Mouse (Mus musculus) MEL-GATA-1-ER (cell line): Measurements from ENCODE around the gene Exoc5.
"Not testable (repeated sequence)": the region's sequence is repeated elsewhere in the genome, so short reads cannot be mapped to it uniquely, and the experiment has no call there.

ENCODE experiments used
- DNase-seq: peaks from one replicate; pipeline ENCODE4 v3.0.0-alpha.2; 2012; ENCODE audit warnings: low read depth; ENCODE audit errors: extremely low read depth

Exoc5 gene

GRCm38 (mm10) chr14:49066274-49066823, at the start of gene Exoc5:
TSS of gene Exoc5 (minus strand) at chr14:49066653.
- DNase-seq: peak; percentile 94

- DNase-seq: not testable (repeated sequence)
These were observed 25.3 kb upstream of the Exoc5 start for GRCm38 (mm10) chr14:49091755-49092154.

GRCm38 (mm10) chr14:49091277-49091676, 24.8 kb upstream of the Exoc5 start:
- no peak for DNase-seq

- no peak for DNase-seq
These were observed 23.6 kb upstream of the Exoc5 start for GRCm38 (mm10) chr14:49090102-49090501.

- no peak for DNase-seq
These were observed 23.1 kb upstream of the Exoc5 start for GRCm38 (mm10) chr14:49089461-49090058.

- DNase-seq: no peak
These were observed 21.9 kb upstream of the Exoc5 start for GRCm38 (mm10) chr14:49088155-49089048.

GRCm38 (mm10) chr14:49086522-49086921, 20.1 kb upstream of the Exoc5 start:
- DNase-seq: no peak

GRCm38 (mm10) chr14:49078820-49079219, 12.4 kb upstream of the Exoc5 start:
- no peak for DNase-seq

- DNase-seq: no peak
These were observed 7.9 kb upstream of the Exoc5 start for GRCm38 (mm10) chr14:49074361-49074760.

- DNase-seq: no peak
These were observed 7.4 kb upstream of the Exoc5 start for GRCm38 (mm10) chr14:49073896-49074295.

GRCm38 (mm10) chr14:49072837-49073236, 6.4 kb upstream of the Exoc5 start:
- DNase-seq: no peak

GRCm38 (mm10) chr14:49065529-49066273, 752 bp downstream of the Exoc5 start, which contains the start of gene Ap5m1:
TSS of gene Ap5m1 (plus strand) at chr14:49066097.
- peak; percentile 26 for DNase-seq

GRCm38 (mm10) chr14:49063838-49064237, 2.6 kb downstream of the Exoc5 start:
- DNase-seq: no peak

- DNase-seq: no peak
These were observed 17.0 kb downstream of the Exoc5 start for GRCm38 (mm10) chr14:49049492-49049891.

- DNase-seq: no peak
These were observed 20.8 kb downstream of the Exoc5 start for GRCm38 (mm10) chr14:49045610-49046009.

- DNase-seq: no peak
These were observed 37.5 kb downstream of the Exoc5 start for GRCm38 (mm10) chr14:49028991-49029390.

- no peak for DNase-seq
These were observed 38.6 kb downstream of the Exoc5 start for GRCm38 (mm10) chr14:49027779-49028368.

- DNase-seq: no peak
These were observed 39.2 kb downstream of the Exoc5 start for GRCm38 (mm10) chr14:49027040-49027778.

- DNase-seq: peak; percentile 90
These were observed 46.7 kb downstream of the Exoc5 start for GRCm38 (mm10) chr14:49019765-49020164.

GRCm38 (mm10) chr14:49008399-49009189, 57.9 kb downstream of the Exoc5 start:
- no peak for DNase-seq
